Mouse (Mus musculus) bone marrow macrophage, adult 2 months (primary cell): ENCODE results near the gene Mst1r.

Experiments used
- CTCF ChIP-seq: IDR thresholded peaks from 2 replicates; pipeline ENCODE4 v1.5.1; 2012; ENCODE audit warnings: low read depth, mild to moderate bottlenecking, low read length, moderate library complexity
- POLR2A ChIP-seq: IDR thresholded peaks from 2 replicates; pipeline ENCODE4 v1.6.1; 2012; ENCODE audit warnings: mild to moderate bottlenecking, low read depth, low read length, borderline replicate concordance

DNA sequence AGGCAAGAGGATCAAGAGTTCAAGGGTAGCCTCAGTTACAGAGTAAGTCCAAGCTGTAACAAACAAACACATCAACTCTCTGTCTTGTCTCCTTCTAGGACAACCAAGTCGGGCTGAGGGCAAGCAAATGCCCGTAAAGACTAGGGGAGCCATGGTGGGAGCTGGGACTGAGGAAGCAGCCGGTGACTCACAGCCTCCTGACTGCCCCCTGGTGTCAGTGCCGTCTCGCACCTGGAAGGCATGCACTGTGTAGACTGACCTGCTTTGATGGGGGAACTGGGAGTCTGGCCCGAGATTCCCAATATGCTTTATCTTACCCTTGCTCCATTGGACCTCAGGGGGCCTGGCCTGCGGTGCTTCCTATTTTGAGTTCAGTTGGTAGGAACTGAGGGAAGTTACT, 16.3 kb downstream of the Mst1r start:
- TF ChIP-seq CTCF (0 out of 2 replicates have a peak, but pooled peaks have one; percentile 5), POLR2A (no peak)
